29 mouse cellular contexts compared by ENCODE assay signal in the genomic region with DNA sequence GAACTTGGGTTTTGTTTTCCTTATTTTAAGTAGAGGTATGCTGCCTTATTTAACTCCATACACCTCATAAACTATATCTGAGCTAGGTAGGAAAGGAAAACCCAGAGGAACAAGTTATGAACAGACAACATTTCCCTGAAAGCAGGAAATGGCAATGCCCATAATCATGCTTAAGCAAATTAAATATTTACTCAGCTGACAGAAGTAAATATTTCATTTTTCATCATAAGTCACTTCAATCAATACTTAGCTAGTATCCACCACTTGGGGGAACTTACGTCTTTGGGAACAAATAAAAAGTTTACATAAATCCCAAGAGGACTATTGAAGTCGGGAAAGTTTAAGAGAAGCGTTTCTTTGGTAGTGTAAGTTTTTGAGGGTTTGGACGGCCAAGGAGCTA. TPM values are rescaled to one million over a fixed set of nuclear protein-coding genes. Genes with fewer than 3 reads are reported as not detected.
DNase-seq lines count a peak whose midpoint lies in the region; ATAC-seq and TF ChIP-seq lines count a peak whose summit lies in the region.
"Had no signal": no experiment of that assay in that cellular context is flagged by ENCODE, and none has a peak within 500 bp of the region (broad histone marks: within the 10 kb centered on the region; RNA-seq: fewer than 3 reads in every experiment).

No protein-coding gene starts in this region.

- H3K9ac ChIP-seq in intestine, embryonic 16.5 days (ENCODE audit: low read depth, low read length), result no peak overlapping the region
- no peak overlapping the region for H3K9ac ChIP-seq in intestine, embryonic 15.5 days
- H3K9ac ChIP-seq in stomach, postnatal 0 days (ENCODE audit: low read length), result no peak overlapping the region
- no peak overlapping the region for H3K9ac ChIP-seq in forebrain, embryonic 11.5 days (ENCODE audit: low read length)
- H3K9ac ChIP-seq: embryonic facial prominence, embryonic 13.5 days; forebrain, embryonic 13.5 days; heart, embryonic 12.5 days; heart, embryonic 15.5 days; hindbrain, embryonic 13.5 days had no signal

- no peak for TF ChIP-seq EP300 in stomach, postnatal 0 days (optimal IDR thresholded peaks at IDR 0.05)

- no peaks in the 10 kb centered on the region for H3K9me3 ChIP-seq in intestine, embryonic 16.5 days (ENCODE audit: control insufficient read depth, low read length)
- no peaks in the 10 kb centered on the region for H3K9me3 ChIP-seq in intestine, embryonic 15.5 days
- no peaks in the 10 kb centered on the region for H3K9me3 ChIP-seq in stomach, postnatal 0 days (ENCODE audit: control insufficient read depth, low read length)
- H3K9me3 ChIP-seq in forebrain, embryonic 11.5 days (ENCODE audit: control insufficient read depth, low read length), result no peaks in the 10 kb centered on the region
- H3K9me3 ChIP-seq: embryonic facial prominence, embryonic 10.5 days; embryonic facial prominence, embryonic 13.5 days; forebrain, embryonic 13.5 days; heart, embryonic 12.5 days; heart, embryonic 15.5 days; hindbrain, embryonic 10.5 days; hindbrain, embryonic 13.5 days had no signal

- peak; percentile 20 for DNase-seq in lung, postnatal 25 days (ENCODE audit: low spot score)
- DNase-seq in lung, postnatal 14 days, result no peak
- no peak for DNase-seq in stomach, postnatal 0 days (ENCODE audit: low spot score)
- DNase-seq in forebrain, embryonic 11.5 days (ENCODE audit: low spot score), result no peak
- DNase-seq: adrenal gland, adult 8-10 months; adrenal gland, postnatal 25 days; cerebellum, adult 11-12 months; cerebellum, adult 8-10 months; cerebellum, postnatal 10 days; cerebellum, postnatal 36 days; embryo, embryonic 11 days; gastrocnemius, adult 2 months; gastrocnemius, postnatal 14 days; heart, adult 18-20 months; heart, postnatal 10 days; heart, postnatal 36 days had no signal

- TF ChIP-seq CTCF in stomach, postnatal 0 days (IDR thresholded peaks at IDR 0.05; ENCODE audit: low read depth), result no peak

- no peak overlapping the region for H3K27ac ChIP-seq in intestine, embryonic 16.5 days (ENCODE audit: low read length)
- H3K27ac ChIP-seq in intestine, embryonic 15.5 days, result no peak overlapping the region
- peak overlapping the region; percentile 76 for H3K27ac ChIP-seq in stomach, postnatal 0 days (replicated peaks)
- H3K27ac ChIP-seq in forebrain, embryonic 11.5 days (ENCODE audit: low read depth, low read length), result no peak overlapping the region
- H3K27ac ChIP-seq: embryonic facial prominence, embryonic 10.5 days; embryonic facial prominence, embryonic 13.5 days; forebrain, embryonic 13.5 days; gastrocnemius, adult 2 months; heart, embryonic 15.5 days; hindbrain, embryonic 10.5 days; hindbrain, embryonic 13.5 days; hindbrain, postnatal 0 days had no signal

- H3K4me1 ChIP-seq in intestine, embryonic 16.5 days (ENCODE audit: control insufficient read depth, insufficient read depth, low read length), result no peaks in the 10 kb centered on the region
- no peaks in the 10 kb centered on the region for H3K4me1 ChIP-seq in intestine, embryonic 15.5 days (replicated peaks)
- no peaks in the 10 kb centered on the region for H3K4me1 ChIP-seq in stomach, postnatal 0 days (replicated peaks; ENCODE audit: control insufficient read depth, insufficient read depth)
- H3K4me1 ChIP-seq in forebrain, embryonic 11.5 days (replicated peaks; ENCODE audit: control insufficient read depth, insufficient read depth, low read length), result no peaks in the 10 kb centered on the region
- H3K4me1 ChIP-seq: embryonic facial prominence, embryonic 10.5 days; embryonic facial prominence, embryonic 13.5 days; forebrain, embryonic 13.5 days; heart, embryonic 12.5 days; heart, embryonic 15.5 days; hindbrain, embryonic 10.5 days; hindbrain, embryonic 13.5 days had no signal

- H3K36me3 ChIP-seq in intestine, embryonic 16.5 days (ENCODE audit: control insufficient read depth, insufficient read depth, low read length), result no peaks in the 10 kb centered on the region
- no peaks in the 10 kb centered on the region for H3K36me3 ChIP-seq in intestine, embryonic 15.5 days
- no peaks in the 10 kb centered on the region for H3K36me3 ChIP-seq in stomach, postnatal 0 days (ENCODE audit: control insufficient read depth, insufficient read depth, low read length)
- no peaks in the 10 kb centered on the region for H3K36me3 ChIP-seq in forebrain, embryonic 11.5 days (ENCODE audit: control insufficient read depth, insufficient read depth, low read length)
- H3K36me3 ChIP-seq: embryonic facial prominence, embryonic 10.5 days; embryonic facial prominence, embryonic 13.5 days; heart, embryonic 12.5 days; heart, embryonic 15.5 days; hindbrain, embryonic 10.5 days; hindbrain, embryonic 13.5 days had no signal

- H3K4me3 ChIP-seq in intestine, embryonic 16.5 days (ENCODE audit: low read length), result no peak overlapping the region
- no peak overlapping the region for H3K4me3 ChIP-seq in intestine, embryonic 15.5 days (replicated peaks)
- H3K4me3 ChIP-seq in stomach, postnatal 0 days (ENCODE audit: low read depth, low read length), result no peak overlapping the region
- H3K4me3 ChIP-seq in forebrain, embryonic 11.5 days (ENCODE audit: low read depth, low read length), result no peak overlapping the region
- H3K4me3 ChIP-seq: embryonic facial prominence, embryonic 10.5 days; embryonic facial prominence, embryonic 13.5 days; erythroblast, embryonic 14.5 days; forebrain, embryonic 13.5 days; gastrocnemius, adult 2 months; heart, embryonic 12.5 days; heart, embryonic 15.5 days; hindbrain, embryonic 10.5 days; hindbrain, embryonic 13.5 days had no signal

- no peak for ATAC-seq in intestine, embryonic 16.5 days
- no peak for ATAC-seq in intestine, embryonic 15.5 days
- ATAC-seq in stomach, postnatal 0 days (ENCODE audit: low FRiP score, low TSS enrichment), result peak; percentile 62
- no peak for ATAC-seq in forebrain, embryonic 11.5 days (replicated peaks; ENCODE audit: low FRiP score)
- ATAC-seq: activated CD4-positive, CD25-positive, alpha-beta regulatory T cell, adult 4 months; forebrain, embryonic 13.5 days; forebrain, embryonic 16.5 days; hindbrain, postnatal 0 days had no signal

- WGBS in intestine, embryonic 16.5 days, result 63% methylated on average over 4 of the region's 4 CpGs
- WGBS in intestine, embryonic 15.5 days, result 62% methylated on average over 4 of the region's 4 CpGs
- WGBS in stomach, postnatal 0 days, result 51% methylated on average over 4 of the region's 4 CpGs
- WGBS in forebrain, embryonic 11.5 days, result 93% methylated on average over 4 of the region's 4 CpGs

- H3K27me3 ChIP-seq in intestine, embryonic 16.5 days (replicated peaks; ENCODE audit: control insufficient read depth, insufficient read depth, low read length), result no peaks in the 10 kb centered on the region
- no peaks in the 10 kb centered on the region for H3K27me3 ChIP-seq in intestine, embryonic 15.5 days (replicated peaks)
- H3K27me3 ChIP-seq in stomach, postnatal 0 days (ENCODE audit: control insufficient read depth, insufficient read depth, low read length), result no peaks in the 10 kb centered on the region
- H3K27me3 ChIP-seq in forebrain, embryonic 11.5 days (ENCODE audit: control insufficient read depth, insufficient read depth, low read length), result no peaks in the 10 kb centered on the region
- H3K27me3 ChIP-seq: embryonic facial prominence, embryonic 13.5 days; forebrain, embryonic 13.5 days; heart, embryonic 12.5 days; heart, embryonic 15.5 days; hindbrain, embryonic 13.5 days had no signal

- H3K4me2 ChIP-seq in intestine, embryonic 16.5 days (ENCODE audit: low read depth, low read length), result 0 out of 2 replicates have a peak overlapping the region, but pooled peaks have one; percentile 5
- H3K4me2 ChIP-seq in intestine, embryonic 15.5 days (replicated peaks), result no peak overlapping the region
- peak overlapping the region; percentile 21; the same call in 1 of the 2 replicates for H3K4me2 ChIP-seq in stomach, postnatal 0 days (replicated peaks; ENCODE audit: low read depth)
- no peak overlapping the region for H3K4me2 ChIP-seq in forebrain, embryonic 11.5 days (ENCODE audit: low read depth, low read length, severe bottlenecking)
- H3K4me2 ChIP-seq: embryonic facial prominence, embryonic 13.5 days; forebrain, embryonic 13.5 days; heart, embryonic 12.5 days; heart, embryonic 15.5 days; hindbrain, embryonic 13.5 days had no signal

RNA-seq across cellular contexts. Expression of gene Gclc, which starts 50.9 kb away (rescaled TPM):
- polyA plus RNA-seq in intestine, embryonic 16.5 days (2015; fragmentation: Nextera tagmentation; extraction: Ambion mirVana), result 4.7 and 10.1 TPM in 2 replicates
- polyA plus RNA-seq in intestine, embryonic 15.5 days (2015; fragmentation: Nextera tagmentation; extraction: Ambion mirVana), result 13.0 and 13.5 TPM in 2 replicates
- polyA plus RNA-seq in stomach, postnatal 0 days (2015; fragmentation: Nextera tagmentation; extraction: Ambion mirVana), result 18.1 and 20.2 TPM in 2 replicates
- 23.6 and 24.7 TPM in 2 replicates for polyA plus RNA-seq in forebrain, embryonic 11.5 days (2014; fragmentation: Nextera tagmentation; extraction: Ambion mirVana)

Comparison
In these comparisons a context has a peak if more than half of its experiments do, and no peak if none do; other contexts are left out.
1. H3K4me2 ChIP-seq: peak in intestine, embryonic 16.5 days (single experiment) and stomach, postnatal 0 days (single experiment); none in intestine, embryonic 15.5 days (single experiment) and forebrain, embryonic 11.5 days (single experiment).